Mouse (Mus musculus) heart, adult 2 months (tissue): ENCODE measurements around the gene Olfr316.
"Not testable (repeated sequence)": the region's sequence is repeated elsewhere in the genome, so short reads cannot be mapped to it uniquely, and the experiment has no call there.

Experiments
- CTCF ChIP-seq: fragments of 200-600 bp; IDR thresholded peaks from 2 replicates; pipeline ENCODE4 v1.8.1; 2022; ENCODE audit warnings: antibody characterized with exemption, mild to moderate bottlenecking, moderate library complexity
- EP300 ChIP-seq: fragments of 200-500 bp; IDR thresholded peaks from 2 replicates; pipeline ENCODE4 v1.6.1; 2011; ENCODE audit warnings: low read depth, low read length, control low read depth; ENCODE audit not compliant: insufficient read depth
- POLR2A ChIP-seq: fragments of 200-500 bp; IDR thresholded peaks from 2 replicates; pipeline ENCODE4 v1.6.1; 2011; ENCODE audit warnings: mild to moderate bottlenecking, low read depth, low read length, control low read depth; ENCODE audit not compliant: insufficient read depth

DNA sequence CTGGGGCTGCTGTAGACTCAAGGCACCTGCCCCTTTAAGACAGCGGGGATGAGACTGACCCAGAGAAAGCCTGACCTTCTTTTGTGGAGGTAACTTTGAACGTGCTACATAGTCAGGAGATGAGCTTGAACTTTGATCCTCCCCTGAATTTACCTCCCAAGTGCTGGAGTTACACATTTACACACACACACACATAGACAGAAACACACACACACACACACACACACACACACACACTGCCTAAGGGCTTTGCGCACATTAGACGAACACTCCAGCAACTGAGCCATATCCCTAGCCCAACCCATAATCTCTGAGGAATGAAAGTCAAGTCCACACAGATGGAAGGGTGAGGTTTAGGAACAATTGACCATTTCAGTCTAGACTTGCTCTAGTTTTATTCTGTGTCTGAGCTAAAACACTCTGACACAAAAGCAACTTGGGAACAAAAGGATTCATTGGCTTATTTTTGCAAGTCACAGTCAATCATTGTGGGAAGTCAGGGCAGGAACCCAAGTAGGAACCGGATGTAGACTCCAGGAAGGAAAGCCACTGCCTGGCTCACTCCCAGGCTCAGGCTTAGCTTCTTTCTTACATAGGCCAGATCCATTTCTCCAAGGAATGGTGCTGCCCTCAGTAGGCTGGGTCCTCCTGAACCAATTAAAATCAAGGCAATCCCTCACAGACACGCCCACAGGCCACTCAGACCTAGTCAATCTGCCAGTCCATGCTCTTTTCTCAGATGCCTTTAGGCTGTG lies 24.5 kb upstream of the Olfr316 start:
- not testable (repeated sequence) for TF ChIP-seq POLR2A, CTCF, EP300
